Mouse (Mus musculus) CD8-positive naive resting alpha-beta T cell, adult 57 days (primary cell): Measurements from ENCODE around the gene Rasgrp3. TPM values are rescaled to one million over a fixed set of nuclear protein-coding genes. Genes with fewer than 3 reads are reported as not detected.

Experiments used
- total RNA-seq: library from RNA; stranded (reverse); gene quantifications from one replicate; pipeline ENCODE4 v1.2.4, GENCODE M21; 2023

Gene Rasgrp3
- total RNA-seq = 14.7 TPM

DNA sequence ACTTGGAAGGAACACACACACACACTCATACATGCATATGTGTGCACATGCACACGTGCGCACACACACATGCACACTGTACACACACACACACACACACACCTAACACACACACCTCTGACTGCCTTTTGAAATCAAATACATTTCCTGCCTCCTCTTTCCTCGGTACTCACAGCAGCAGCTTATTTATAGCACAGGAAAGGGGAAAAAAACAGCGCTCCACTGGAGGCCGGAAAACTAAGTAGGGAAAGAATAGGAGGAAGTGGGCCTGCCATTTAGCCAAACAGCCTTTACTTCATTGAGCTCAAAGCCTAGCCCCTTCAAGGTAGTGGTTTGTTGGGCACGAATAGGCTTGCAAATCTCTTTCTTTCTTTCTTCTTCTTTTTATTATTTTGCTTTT is at the start of gene Rasgrp3:
TSS of gene Rasgrp3 (plus strand) at position 298 of the 400 bp plus-strand sequence.

DNA sequence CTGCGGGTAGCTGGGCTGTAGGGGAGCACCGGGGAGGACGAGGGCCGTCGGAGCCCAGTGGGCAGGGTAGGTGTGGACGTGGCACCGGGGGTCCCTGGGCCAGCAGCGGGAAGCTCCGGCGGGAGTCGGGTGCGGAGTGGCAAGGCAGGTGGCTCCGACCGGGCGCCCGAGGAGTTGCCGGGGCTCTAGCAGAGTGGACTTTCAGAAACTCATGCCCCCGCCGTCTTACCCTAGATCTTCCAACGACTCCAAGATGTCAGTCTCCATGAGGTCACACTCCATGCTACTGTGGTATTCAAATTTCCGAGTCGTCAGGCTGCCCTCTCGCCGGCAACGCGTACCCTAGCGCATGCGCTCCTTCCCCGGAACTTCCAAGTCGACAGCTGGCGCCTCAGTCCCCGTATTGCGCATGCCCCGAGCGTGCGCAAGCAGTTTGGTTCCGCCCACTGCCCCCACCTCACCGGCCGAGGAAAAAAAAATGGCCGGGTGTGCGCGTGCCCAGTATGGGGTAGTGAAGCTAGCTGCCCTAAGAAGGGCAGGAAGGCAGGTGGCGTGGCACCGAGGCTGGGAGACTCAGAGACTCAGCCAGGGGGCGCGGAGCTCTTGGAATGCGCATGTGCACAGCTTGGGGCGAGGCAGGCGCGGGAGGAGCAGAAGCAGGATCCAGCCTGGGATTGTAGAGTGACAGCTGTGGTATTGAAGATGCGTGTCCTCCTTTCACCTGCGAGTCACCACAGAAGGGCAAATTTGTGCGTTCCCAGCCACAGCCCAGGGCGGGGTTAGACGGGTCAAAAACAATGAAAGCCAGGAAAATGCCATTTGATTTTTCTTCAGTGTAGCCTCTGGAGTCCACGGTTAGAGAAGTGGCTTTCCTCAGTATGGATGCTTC is 116.1 kb downstream of the Rasgrp3 start, which contains the start of gene Fam98a:
TSS of gene Fam98a (minus strand) at position 435 of the 889 bp plus-strand sequence.

Other genes starting within 250 kb of the Rasgrp3 start
- 32.9 TPM for gene Fam98a, start 116.0 kb downstream of the Rasgrp3 start, total RNA-seq